Mouse (Mus musculus): ENCODE measurements around the gene Mylk.

The Mylk gene

DNA sequence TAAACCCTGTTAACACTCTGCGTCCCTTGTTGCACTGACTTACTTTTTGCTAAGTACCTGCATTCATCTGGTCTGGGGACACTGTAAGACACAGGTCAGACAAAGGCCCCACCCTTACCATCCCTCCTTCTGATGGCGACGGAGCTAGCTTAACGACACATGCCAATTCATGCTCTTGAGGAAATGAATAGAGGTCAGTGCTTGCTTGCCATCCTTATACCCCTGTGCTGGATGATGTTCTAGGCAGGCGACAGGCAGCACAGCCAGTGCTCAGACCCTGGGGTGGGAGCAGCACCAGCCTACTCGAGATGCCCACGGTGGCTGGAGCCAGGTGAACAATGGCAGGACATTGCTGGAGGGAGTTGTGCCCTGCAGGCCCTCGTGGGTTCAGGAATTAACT is 157.8 kb downstream of the Mylk start:
- DNase-seq (ENCODE audit: low spot score) = no peak

- DNase-seq (ENCODE audit: low spot score) = no peak
Measured at GRCm38 (mm10) chr16:34904876-34905275, 159.9 kb downstream of the Mylk start.

- no peak for DNase-seq (ENCODE audit: low spot score)
Measured at GRCm38 (mm10) chr16:34909437-34909836, 164.4 kb downstream of the Mylk start.

DNA sequence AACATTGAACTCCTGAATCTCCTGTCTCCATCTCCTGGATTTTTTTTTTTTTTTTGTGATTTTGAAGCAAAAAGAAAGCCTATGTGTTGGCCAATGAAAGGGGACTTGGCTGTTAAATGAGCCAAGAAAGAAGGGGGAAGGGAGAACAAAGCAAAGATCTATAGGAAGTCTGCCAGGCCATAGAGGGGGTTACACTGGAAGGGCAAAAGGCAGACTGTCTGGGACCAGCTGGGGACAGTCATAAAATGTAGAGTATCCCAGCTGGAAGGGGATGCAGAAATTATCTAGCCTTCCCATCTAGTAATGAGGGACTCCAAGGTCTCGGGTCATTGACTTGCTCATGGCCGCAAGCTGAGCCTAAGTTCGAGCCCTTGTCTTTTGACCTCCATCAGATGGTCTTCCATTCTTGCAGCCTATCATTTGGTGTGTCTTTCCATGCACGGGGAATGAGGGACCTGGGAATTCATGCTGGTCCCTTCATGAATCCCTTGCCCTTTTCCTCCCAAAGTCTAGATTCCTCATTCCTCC is 172.4 kb downstream of the Mylk start:
- no peak for DNase-seq (ENCODE audit: low spot score)

DNA sequence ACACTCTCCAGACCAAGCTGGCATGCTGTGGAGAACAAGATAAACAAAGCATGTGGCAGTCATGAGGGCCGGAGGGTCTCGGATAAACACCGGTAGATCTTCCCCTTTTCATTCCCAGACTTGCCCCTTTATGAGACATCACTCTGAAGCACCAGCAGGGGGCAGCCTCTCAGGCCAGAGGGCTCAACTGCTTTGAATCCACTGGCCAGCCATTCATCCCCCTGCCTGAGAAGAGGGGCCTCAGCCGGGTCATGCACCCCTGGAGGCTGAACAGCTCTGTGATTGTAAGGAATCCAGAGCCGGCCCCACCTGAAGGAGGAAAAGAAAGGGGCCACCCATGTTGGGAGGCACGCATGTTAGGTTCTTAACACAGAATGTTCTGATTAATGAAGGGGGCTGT is 175.2 kb downstream of the Mylk start:
- DNase-seq (ENCODE audit: low spot score) = no peak

DNA sequence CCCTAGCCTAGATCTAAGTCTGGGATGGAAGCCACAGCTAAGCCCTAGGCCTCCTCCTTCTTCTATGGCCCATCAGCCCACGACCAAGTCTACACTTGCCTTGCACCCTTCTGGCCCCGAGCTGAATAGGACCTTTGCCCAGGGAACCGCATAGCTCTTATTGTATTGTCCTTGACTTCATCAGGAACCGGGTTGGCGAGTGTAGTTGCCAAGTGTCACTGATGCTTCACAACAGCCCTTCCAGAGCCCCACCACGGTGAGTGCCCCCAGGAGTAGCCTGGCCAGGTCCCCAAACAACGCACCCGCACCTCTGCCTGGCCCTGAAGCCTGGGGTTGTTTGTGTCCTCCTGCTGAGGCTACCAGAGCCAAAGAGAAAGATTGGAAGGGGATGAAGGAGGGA is 175.9 kb downstream of the Mylk start:
- DNase-seq (ENCODE audit: low spot score) = no peak

DNA sequence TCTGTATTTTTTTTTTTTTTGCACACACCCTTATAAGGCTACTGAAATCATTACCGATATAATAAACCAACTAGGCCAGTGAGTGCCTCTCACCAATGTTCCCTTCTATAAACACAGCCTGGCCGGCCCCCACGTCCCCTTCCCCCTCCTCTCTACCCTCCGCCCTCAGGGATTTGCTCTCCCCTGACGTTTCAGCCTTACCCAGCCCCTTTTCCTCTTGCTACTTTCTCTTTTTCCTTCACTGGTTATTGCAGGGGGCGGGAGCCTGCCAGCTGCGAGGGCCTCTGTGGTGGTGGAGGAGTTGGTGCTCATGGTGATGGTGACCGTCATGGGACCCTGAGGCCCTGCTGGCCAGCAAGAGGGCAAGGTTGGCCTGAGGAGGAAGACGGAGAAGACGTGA is 176.3 kb downstream of the Mylk start:
- DNase-seq (ENCODE audit: low spot score) = no peak

GRCm38 (mm10) chr16:34923630-34924029 is 178.6 kb downstream of the Mylk start:
- DNase-seq (ENCODE audit: low spot score) = no peak

DNA sequence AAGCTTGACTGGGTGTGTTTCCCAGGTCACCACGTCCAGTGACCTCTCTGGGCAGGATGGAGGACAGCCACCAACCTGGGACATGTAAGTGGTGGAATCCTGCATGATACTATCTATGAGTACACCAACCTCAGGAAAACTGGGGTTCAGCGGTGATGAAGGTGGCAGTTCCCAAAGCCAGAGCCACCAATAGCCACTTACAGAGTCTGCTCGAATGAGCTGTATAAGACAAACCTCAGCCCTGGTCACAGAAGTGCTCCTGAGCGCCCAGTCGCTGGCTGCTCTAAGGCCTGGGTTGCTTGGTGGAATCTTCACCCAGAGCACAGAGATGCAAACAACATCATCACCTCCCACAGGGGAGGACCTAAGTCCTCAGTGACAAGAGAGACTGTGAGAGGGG is 179.3 kb downstream of the Mylk start:
- DNase-seq (ENCODE audit: low spot score) = no peak

- no peak for DNase-seq (ENCODE audit: low spot score)
Measured at GRCm38 (mm10) chr16:34924937-34925618, 180.1 kb downstream of the Mylk start.

DNA sequence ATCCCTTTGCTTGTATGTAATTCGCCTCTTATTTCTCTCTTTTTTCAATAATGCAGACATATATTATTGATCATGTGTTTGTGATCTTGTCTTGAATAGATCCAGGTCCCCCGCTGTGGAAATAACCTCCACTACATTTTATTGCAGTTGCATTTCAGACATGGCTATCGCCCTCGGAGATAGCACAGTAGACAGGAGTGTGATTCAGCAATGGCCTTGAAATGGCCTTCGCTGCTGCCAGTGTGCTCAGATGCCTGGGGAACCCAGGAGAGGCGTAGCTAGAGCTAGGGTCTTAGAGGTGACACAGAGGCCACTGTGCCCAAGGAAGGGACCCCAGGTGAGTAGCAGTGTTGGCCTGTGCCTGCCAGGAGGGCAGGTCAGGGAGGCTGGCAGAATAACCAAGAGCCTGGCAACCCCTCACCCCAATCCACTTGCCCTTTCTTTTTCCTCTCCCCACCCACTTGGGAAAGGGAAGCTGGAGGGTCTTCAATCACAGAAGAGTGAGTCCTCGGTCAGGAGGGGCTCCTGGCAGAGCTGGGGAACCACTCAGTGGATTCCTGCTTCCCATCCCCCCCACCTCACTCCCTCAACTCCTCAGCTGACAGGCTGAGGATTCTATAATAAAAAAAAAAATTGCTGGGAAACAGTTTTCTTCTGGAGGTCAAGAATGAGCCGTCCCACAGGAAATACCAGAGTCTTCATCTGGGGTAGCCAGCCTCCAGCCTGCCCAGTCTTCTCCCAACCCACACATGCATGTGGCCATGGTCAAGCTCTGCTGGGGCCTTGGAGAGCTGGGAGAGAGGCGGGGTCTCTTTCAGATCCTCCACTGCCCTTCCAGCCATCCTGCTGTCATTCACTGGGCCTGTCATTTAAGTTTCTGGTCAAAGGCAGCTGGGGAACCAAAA is 181.8 kb downstream of the Mylk start:
- no peak for DNase-seq (ENCODE audit: low spot score)

- no peak for DNase-seq (ENCODE audit: low spot score)
Measured at GRCm38 (mm10) chr16:34929686-34930085, 184.7 kb downstream of the Mylk start.

DNA sequence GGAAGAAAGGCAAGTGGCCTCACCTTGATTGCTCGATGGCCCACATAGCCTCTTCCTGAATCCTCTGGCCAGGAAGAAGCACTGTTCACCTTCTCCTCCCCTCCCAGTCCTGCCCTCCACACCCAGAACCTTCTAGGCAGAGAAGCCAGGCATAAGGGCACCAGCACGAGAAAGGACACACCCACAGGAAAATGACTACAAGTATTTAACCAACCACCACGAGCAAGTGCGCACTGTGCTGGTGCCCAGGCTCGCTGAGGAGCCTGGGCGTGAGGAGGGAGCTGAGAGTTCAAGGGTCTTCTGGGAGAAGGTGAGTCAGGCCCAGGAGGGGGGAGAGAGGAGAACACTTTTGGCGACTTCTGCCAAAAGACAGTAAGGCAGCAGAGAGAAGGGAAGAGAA is 185.1 kb downstream of the Mylk start:
- DNase-seq (ENCODE audit: low spot score) = no peak

- DNase-seq (ENCODE audit: low spot score) = no peak
Measured at GRCm38 (mm10) chr16:34931306-34931705, 186.3 kb downstream of the Mylk start.

GRCm38 (mm10) chr16:34933173-34933572 is 188.2 kb downstream of the Mylk start:
- DNase-seq (ENCODE audit: low spot score) = no peak

GRCm38 (mm10) chr16:34934486-34934885 is 189.5 kb downstream of the Mylk start:
- no peak for DNase-seq (ENCODE audit: low spot score)

DNA sequence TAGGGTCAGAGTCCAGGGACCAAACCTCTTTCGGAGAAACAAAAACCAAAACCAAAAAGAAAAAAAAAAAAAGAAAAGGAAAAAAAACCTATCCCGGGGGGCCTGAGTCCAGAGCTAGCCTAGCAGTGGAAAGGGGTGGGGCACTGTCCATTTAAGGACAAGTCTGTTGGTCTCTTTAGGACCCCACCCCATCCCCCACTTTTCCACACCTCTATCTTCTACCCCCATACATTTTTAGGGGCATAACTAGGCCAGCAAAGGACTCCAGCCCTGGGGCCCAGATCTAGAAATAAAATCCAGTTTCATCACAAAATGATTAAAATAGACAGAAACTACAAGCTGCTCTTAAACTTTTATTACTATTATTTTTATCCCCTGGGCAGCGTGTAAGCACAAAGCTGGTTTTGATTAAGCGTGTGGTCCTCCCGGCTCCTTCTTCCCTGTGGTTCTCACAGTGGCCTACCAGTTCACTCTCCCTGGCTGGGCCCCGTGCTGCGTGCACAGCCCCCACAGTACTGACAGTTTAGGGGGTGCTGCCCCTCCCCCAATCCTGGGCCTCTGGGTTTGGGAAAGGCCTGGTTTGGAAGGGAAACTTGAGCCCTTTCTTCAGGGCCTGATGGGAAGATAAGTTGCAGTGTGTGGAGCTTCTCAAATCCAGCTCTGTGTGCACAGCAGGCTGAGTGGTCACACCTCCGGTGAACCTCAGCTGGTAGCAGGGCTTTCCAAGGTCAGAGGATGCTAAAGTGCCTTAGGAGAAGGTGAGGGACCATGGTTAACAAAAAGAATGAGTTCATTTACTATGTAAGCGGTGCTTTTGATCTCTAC is 190.7 kb downstream of the Mylk start:
- DNase-seq (ENCODE audit: low spot score) = no peak

- DNase-seq (ENCODE audit: low spot score) = no peak
Measured at GRCm38 (mm10) chr16:34936339-34936810, 191.4 kb downstream of the Mylk start.

GRCm38 (mm10) chr16:34937611-34938010 is 192.6 kb downstream of the Mylk start:
- no peak for DNase-seq (ENCODE audit: low spot score)

- DNase-seq (ENCODE audit: low spot score) = no peak
Measured at GRCm38 (mm10) chr16:34938248-34938647, 193.2 kb downstream of the Mylk start.

DNA sequence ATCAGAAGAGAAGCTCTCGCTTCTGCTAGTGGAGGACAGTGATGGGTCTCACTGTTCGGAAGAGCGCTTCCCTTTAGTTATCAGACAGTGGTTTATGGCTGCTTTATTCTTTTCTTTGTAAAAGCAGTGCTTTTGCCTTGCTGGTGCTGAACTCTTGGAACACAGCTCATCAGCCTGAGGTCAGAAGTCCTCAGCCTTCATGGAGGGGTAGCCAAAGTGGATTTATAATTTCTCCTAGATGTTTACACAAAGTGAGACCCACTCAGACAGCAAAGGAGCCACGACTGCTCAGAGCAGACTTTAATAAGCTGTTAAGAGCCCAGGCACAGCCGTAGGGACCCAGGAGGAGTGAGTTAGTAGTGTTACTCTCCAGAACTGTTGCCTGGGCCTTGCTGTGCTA is 194.9 kb downstream of the Mylk start:
- no peak for DNase-seq (ENCODE audit: low spot score)

GRCm38 (mm10) chr16:34940363-34940762 is 195.4 kb downstream of the Mylk start:
- DNase-seq (ENCODE audit: low spot score) = no peak
